Mouse (Mus musculus) neutrophil, adult 5-6 weeks (primary cell): ENCODE results near the gene Miga2. TPM values are rescaled to one million over a fixed set of nuclear protein-coding genes. Genes with fewer than 3 reads are reported as not detected.
A peak's percentile ranks its signal among the peaks of the same experiment; 100 is the strongest.

ENCODE experiments used
- ATAC-seq: fragments of 151-379, 151-347 bp; 2 replicates; pipeline ENCODE4 v1.8.0; 2017; ENCODE audit warnings: mild to moderate bottlenecking, moderate TSS enrichment; ENCODE audit not compliant: insufficient number of reproducible peaks, poor library complexity, low FRiP score, severe bottlenecking; ENCODE audit errors: extremely low read depth
- total RNA-seq: library from RNA; stranded (forward); fragments of 200-1000 nt; gene quantifications from 2 replicates; pipeline ENCODE4 v1.2.3, GENCODE M21; 2017

The Miga2 gene
- total RNA-seq, 1 experiment from 2014 or later = 11.2 TPM

- peak; percentile 95 for ATAC-seq
These were observed 28.1 kb downstream of the Miga2 start, which contains the start of gene Dolpp1 for GRCm38 (mm10) chr2:30392114-30392576. Gene Dolpp1 (plus strand): TSS chr2:30392254.

DNA sequence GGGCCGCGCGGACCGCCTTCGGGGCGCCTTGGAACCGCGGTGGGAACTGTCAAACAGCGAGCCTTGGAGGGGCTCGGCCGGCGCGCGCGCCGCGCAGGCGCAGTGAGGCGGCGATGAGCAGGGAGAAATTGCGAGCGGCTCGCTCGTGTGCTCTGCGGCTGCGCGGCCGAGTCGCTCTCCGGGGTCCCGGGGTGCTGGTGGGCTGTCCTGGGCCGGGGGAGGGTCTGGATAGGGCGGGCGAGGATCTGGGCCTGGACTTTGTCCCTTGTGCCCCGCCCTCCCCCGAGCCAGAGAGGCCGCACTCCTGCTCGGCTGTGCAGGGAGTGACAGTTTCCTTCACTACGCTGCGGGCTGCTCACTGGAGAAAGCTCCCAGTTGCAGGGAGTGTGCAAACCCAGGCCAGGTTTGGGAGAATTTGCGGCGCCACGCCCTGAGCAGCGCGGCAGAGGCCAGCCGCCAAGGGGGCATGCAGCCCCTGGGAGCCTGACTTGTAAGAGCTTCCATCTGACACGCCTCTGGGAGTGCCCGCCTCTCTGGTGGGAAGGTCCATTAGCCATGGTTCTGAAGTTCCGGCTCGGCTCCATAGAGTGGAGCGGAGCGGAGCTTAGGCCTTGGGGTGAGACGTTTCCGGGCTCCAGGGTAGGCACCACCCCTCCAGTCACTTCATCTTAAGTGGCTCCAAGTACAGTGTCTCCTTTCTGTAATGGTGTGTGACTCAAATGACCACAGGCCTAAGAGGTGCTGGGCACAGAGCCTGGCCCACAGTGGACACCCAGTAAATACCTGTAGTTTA lies 28.7 kb downstream of the Miga2 start:
- no peak for ATAC-seq

DNA sequence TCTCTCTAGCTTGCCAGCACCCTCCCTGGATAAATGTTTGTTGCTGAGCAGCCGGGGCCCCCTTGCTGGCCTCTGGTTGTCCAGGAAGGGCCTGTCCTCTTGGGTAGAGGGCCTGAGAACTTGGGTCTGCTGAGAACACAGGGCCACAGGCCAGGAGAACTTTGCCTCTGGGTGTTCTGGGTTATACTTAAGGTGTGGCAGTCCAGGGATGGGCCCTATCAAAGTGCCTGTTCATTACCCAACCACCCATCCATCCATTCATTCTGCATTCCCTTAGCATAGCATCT lies 29.3 kb downstream of the Miga2 start:
- ATAC-seq = no peak

- ATAC-seq = no peak
These were observed 31.7 kb downstream of the Miga2 start for GRCm38 (mm10) chr2:30395757-30396156.

DNA sequence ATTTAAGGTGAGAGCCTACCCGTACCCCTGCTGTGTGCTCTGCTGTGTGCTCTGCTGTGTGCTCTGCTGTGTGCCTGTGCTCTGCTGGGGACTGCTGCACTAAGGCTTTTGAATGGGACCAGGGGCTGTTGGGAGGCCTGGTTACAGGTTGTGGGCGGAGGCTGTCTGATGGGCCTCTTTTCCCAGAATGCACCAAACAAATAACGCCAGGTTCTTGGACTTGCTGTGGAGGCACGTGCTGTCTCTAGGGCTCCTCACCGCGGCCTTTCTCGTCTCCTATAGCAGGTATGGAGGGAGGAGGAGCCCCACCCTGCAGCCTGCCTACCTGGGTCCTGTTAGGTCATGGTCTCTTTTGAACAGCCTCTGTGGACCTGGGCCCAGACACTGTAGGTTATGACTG lies 32.2 kb downstream of the Miga2 start:
- no peak for ATAC-seq

DNA sequence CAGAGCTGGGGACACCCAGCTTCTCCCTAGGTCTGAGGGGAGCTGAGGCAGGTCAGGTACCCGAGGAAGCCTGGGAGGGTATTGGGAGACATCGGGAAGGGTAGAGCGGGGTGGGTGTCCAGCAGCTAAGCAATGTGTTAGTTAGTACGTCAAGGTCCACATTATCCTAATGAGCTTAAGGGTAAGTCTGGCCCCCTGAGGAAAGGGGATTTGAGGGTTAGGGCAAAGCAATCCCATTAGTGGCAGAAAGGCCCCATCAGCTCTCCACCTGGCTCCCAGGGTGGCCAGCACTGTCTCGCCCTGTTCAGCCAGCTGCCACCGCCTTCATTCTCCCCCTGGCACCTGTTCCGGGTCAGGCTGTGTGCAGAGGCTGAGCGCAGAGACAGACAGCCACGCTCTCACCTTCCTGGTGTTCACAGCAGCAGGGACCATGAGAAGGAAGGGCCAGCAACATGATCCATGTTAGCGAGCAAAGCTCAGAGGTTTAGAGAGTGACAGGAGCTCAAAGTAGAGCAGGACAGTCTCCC lies 34.0 kb downstream of the Miga2 start:
- no peak for ATAC-seq

GRCm38 (mm10) chr2:30399191-30400171 lies 35.4 kb downstream of the Miga2 start:
- no peak for ATAC-seq

GRCm38 (mm10) chr2:30401581-30401980 lies 37.5 kb downstream of the Miga2 start:
- ATAC-seq = no peak

DNA sequence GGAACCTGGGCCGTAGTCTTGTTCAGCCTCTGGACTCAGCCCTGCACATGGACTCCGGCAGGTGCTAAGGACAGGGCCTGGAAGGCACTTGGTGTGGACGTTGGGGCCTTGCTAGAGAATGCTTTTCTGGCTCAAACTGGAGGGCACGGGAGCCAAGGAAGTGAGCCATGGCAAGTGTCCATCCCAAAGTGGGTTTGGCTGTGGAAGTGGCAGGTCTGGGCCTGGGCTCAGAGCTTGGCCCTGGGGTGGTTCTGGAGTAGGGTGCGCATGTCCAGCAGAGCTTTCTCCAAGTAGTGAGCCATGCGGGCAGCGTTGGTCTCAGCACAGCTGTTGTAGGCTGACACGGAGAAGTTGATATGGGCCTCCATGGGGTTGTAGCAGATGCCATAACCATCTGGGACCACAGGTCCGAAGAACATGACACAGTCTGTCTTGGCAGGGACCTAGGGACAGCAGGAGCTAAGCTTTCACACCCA lies 38.4 kb downstream of the Miga2 start:
- no peak for ATAC-seq

DNA sequence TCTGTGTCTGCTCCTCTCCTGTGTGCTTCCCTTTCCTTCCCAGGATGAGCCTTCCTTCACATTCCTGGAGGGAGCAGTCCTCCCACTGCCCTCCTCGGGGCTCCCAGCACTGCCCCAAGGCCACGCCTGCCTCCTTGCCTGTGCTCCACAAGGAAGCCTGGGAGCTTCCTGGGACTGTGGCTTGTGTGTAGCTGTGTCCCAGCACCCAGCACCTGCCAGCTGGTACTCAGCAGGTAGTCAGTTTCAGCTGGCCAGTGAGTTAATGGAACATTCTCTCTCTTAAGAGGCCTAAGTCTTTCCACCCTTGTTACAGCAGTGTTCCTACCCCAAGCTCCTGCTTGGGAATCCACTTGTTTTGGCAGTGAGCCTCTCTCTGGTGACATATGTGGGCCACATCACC lies 38.8 kb downstream of the Miga2 start:
- no peak for ATAC-seq

GRCm38 (mm10) chr2:30403870-30404269 lies 39.8 kb downstream of the Miga2 start:
- ATAC-seq = no peak

GRCm38 (mm10) chr2:30407221-30407620 lies 43.2 kb downstream of the Miga2 start:
- ATAC-seq = no peak

DNA sequence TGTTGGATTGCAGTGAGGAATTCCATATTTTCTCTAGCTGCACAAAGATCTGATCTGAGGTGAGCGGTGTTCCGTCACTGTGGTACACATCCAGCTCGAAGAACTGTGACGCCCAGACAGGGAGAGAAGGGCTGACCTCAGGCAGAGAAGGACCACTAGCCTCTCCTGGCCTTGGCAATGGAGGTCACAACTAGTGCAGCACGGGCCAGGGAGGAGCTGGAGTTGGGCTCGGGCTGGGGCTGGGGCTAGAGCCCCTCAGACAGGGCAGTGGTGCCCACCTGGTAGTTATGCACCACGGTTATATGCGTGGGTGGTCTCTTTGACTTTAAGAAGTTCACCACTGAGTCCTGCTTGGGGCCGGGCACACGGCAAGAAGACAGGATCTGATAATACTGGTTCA lies 43.7 kb downstream of the Miga2 start:
- ATAC-seq = no peak

DNA sequence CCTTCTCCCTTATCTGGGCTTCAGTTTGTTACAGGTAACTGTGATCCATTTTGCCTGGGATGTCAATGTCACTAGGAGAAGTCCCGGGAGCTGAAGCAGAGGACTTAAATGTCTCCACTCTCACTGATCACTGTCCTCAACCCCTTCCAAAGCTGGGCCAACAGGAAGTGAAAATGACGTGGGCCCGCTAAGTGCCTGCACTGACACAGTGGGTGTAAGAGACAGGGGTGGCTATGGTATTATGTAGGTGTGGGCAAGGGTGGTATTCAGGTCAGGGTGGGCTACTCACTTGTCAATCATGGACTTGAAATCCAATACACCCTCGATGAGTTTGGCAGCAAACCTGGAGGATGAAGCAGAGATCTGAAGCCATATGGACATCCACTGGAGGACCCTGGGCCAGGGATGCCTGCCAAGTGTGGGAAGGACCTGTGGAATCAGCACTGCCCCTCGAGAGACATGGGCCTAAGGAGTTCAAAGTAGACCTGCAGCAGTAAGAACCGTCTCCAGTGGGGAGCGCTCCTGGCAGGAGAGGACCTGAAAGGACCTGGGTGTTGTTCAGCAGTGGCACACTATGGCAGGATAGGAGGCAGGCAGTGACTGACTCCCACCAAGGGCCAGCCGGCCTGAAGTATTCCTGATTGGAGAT lies 44.5 kb downstream of the Miga2 start:
- ATAC-seq = no peak

GRCm38 (mm10) chr2:30409454-30410176 lies 45.6 kb downstream of the Miga2 start:
- ATAC-seq = no peak

DNA sequence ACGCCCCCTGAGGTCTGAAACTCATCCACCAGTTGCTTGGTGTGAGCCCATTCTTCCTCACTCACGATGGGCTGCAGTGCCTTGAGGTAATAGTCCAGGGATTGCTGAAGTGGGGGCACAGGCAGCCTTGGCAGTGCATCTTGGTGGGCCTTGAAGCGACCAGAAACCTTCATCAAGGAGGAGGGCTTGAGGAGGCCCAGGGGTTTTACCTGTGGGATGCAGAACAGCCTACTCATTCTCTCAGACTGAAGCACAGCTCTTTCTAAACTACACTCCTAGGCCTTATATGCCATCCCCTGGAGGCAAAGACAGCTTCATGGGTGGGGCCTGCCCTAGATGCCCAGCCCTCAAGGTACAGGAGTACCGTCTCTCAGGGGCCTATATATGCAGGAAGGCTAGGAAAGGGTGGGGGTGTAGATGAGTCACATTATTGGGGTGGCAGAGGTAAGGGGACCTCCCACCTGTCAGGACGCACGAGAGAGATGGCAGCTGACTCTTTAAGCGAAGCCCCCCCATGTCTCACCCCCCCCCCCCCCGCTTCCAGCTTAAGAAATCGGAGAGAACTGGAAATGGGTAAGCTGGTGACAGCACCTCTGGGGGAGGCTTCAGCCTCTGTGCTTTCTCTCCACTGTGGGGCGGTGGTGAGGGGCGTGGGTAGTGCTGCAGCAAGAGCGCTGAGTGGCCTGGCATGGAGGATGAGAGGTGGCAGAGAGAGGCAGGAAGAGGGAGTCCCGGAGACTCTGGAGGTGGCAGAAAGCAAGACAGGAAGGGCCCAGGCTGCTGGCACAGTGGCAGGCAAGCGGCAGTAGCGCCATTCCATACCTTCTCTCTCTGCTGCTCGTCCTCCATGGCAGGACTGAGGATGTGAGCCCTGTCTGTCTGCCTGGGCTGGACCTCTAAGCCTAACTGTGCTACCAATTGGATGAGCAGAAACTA lies 49.3 kb downstream of the Miga2 start:
- no peak for ATAC-seq

- no peak for ATAC-seq
These were observed 50.1 kb downstream of the Miga2 start for GRCm38 (mm10) chr2:30414101-30414500.
